Mouse (Mus musculus) embryonic facial prominence, embryonic 14.5 days (tissue): ENCODE measurements around the gene Perm1. TPM values are rescaled to one million over a fixed set of nuclear protein-coding genes. Genes with fewer than 3 reads are reported as not detected.

Source experiments
- ATAC-seq: fragments of 200-750 bp; cut with Nextera tagmentation; 2 replicates; pipeline ENCODE4 v1.8.0; 2017; ENCODE audit warnings: low read depth, moderate number of reproducible peaks, moderate TSS enrichment
- DNase-seq: peaks from one replicate; pipeline ENCODE4 v3.0.0-alpha.2; 2015; ENCODE audit warnings: low spot score
- H3K27ac ChIP-seq: fragments of 300-500 bp; sonication (generic); replicated peaks from 2 replicates; pipeline ENCODE4 v1.5.1; 2014; ENCODE audit warnings: low read depth, mild to moderate bottlenecking, low read length, moderate library complexity
- H3K27me3 ChIP-seq: fragments of 300-500 bp; sonication (generic); replicated peaks from 2 replicates; pipeline ENCODE4 v1.6.1; 2014; ENCODE audit warnings: low read length; ENCODE audit not compliant: control insufficient read depth, insufficient read depth
- H3K36me3 ChIP-seq: fragments of 300-500 bp; sonication (generic); 2 replicates; pipeline ENCODE4 v1.6.1; 2014; ENCODE audit warnings: low read length, mixed read lengths; ENCODE audit not compliant: control insufficient read depth, insufficient read depth
- H3K4me1 ChIP-seq: fragments of 300-500 bp; sonication (generic); 2 replicates; pipeline ENCODE4 v1.6.1; 2014; ENCODE audit warnings: antibody characterized with exemption, low read length; ENCODE audit not compliant: control insufficient read depth, insufficient read depth
- H3K4me2 ChIP-seq: fragments of 300-500 bp; sonication (generic); 2 replicates; pipeline ENCODE4 v1.6.1; 2014; ENCODE audit warnings: low read depth, mild to moderate bottlenecking, low read length, moderate library complexity, mixed read lengths
- H3K4me3 ChIP-seq: fragments of 300-500 bp; sonication (generic); 2 replicates; pipeline ENCODE4 v1.5.1; 2014; ENCODE audit warnings: low read depth, mild to moderate bottlenecking, low read length
- H3K9ac ChIP-seq: fragments of 300-500 bp; sonication (generic); 2 replicates; pipeline ENCODE4 v1.6.1; 2014; ENCODE audit warnings: low read depth, mild to moderate bottlenecking, low read length, moderate library complexity, mixed read lengths
- H3K9me3 ChIP-seq: fragments of 300-500 bp; sonication (generic); 2 replicates; pipeline ENCODE4 v1.6.1; 2016; ENCODE audit warnings: low read length; ENCODE audit not compliant: control insufficient read depth
- WGBS: fragments of 180-500 bp; shearing (Covaris S2); extraction: QIAGEN DNeasy Blood & Tissue Kit; methylation state at CpG from one replicate; pipeline ENCODE4 v1.1.7; 2014; 5-methylcytosine and 5-hydroxymethylcytosine counted together
- polyA plus RNA-seq: library from polyadenylated mRNA; unstranded; fragments of >200 nt; fragmentation: Nextera tagmentation; extraction: Ambion mirVana; gene quantifications from 2 replicates; pipeline ENCODE4 v1.2.1, GENCODE M21; 2014

Perm1 gene
- polyA plus RNA-seq, 1 experiment from 2014 or later = 2.2 TPM

- Histone ChIP-seq H3K9me3 (no peaks in the 10 kb centered on the region), H3K4me2 (no peak overlapping the region), H3K9ac (no peak overlapping the region), H3K4me3 (no peak overlapping the region), H3K36me3 (peaks cover 46% of the 10 kb centered on the region), H3K27ac (no peak overlapping the region), H3K4me1 (no peaks in the 10 kb centered on the region), H3K27me3 (peaks cover 12% of the 10 kb centered on the region)
- no peak for ATAC-seq
- 66% methylated on average over 11 of the region's 11 CpGs for WGBS
- DNase-seq = no peak
These were observed 33.9 kb downstream of the Perm1 start for GRCm38 (mm10) chr4:156249567-156249966.

GRCm38 (mm10) chr4:156251081-156251480, 35.4 kb downstream of the Perm1 start:
- H3K4me1 ChIP-seq = no peaks in the 10 kb centered on the region
- no peak; the same call in 1 of the 2 replicates for ATAC-seq
- 67% methylated on average over 8 of the region's 8 CpGs for WGBS
- DNase-seq = no peak
- no peak overlapping the region for H3K4me3 ChIP-seq
- no peak overlapping the region for H3K4me2 ChIP-seq
- no peak overlapping the region for H3K9ac ChIP-seq
- H3K9me3 ChIP-seq = no peaks in the 10 kb centered on the region
- H3K27ac ChIP-seq = no peak overlapping the region
- peaks cover 32% of the 10 kb centered on the region for H3K36me3 ChIP-seq
- peaks cover 24% of the 10 kb centered on the region for H3K27me3 ChIP-seq

DNA sequence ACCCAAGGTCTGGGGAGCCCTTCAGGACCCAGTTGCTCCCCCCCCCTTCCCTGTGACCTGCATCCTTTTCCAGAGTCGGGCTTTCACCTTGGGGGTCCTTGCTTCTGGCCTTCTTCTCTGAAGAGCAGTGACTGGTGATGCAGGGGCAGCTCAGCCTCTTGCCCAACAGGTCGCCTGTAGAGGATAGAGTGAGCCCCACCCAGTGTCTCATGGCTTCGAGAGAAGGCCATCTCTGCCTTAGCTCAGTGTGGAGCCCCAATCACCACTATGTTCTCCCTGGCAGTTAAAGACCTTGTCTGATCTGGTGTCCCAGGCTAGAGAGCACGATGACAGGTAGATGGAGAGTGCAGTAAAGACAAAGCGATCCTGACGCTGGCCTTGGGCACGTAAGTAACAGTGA, 36.5 kb downstream of the Perm1 start:
- 32% methylated on average over 6 of the region's 7 CpGs for WGBS
- H3K4me2 ChIP-seq = no peak overlapping the region
- no peaks in the 10 kb centered on the region for H3K4me1 ChIP-seq
- no peak for DNase-seq
- no peak for ATAC-seq
- H3K4me3 ChIP-seq = no peak overlapping the region
- H3K9me3 ChIP-seq = no peaks in the 10 kb centered on the region
- no peak overlapping the region for H3K27ac ChIP-seq
- H3K27me3 ChIP-seq = peaks cover 24% of the 10 kb centered on the region
- H3K36me3 ChIP-seq = peaks cover 22% of the 10 kb centered on the region
- no peak overlapping the region for H3K9ac ChIP-seq

GRCm38 (mm10) chr4:156252619-156253018, 37.0 kb downstream of the Perm1 start:
- no peak overlapping the region for H3K27ac ChIP-seq
- peaks cover 24% of the 10 kb centered on the region for H3K27me3 ChIP-seq
- DNase-seq (no peak), ATAC-seq (no peak)
- H3K4me2 ChIP-seq = no peak overlapping the region
- no peaks in the 10 kb centered on the region for H3K4me1 ChIP-seq
- H3K9me3 ChIP-seq = no peaks in the 10 kb centered on the region
- WGBS = 41% methylated on average over 3 of the region's 3 CpGs
- H3K36me3 ChIP-seq = peaks cover 17% of the 10 kb centered on the region
- no peak overlapping the region for H3K9ac ChIP-seq
- no peak overlapping the region for H3K4me3 ChIP-seq

DNA sequence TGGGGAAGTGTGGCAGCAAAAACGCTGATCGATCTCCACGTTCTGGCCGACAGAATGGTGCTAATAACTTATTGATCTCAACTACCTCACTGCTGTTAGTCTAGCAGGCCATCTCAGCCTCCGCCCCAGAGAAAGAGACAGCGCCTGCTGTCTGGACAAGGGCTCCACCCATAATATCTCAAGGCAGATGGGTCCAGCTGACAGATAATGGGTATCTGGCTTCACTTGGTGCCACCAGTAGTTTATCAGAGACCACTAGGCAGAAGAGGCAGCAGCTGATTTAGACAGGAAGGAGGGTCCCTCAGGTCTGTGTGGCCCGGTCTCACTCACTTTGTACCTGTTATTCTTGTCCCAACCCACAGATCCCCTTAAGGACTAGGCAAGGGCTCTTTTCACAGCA, 37.4 kb downstream of the Perm1 start:
- no peaks in the 10 kb centered on the region for H3K4me1 ChIP-seq
- no peak overlapping the region for H3K4me2 ChIP-seq
- no peak overlapping the region for H3K27ac ChIP-seq
- no peak for ATAC-seq
- peaks cover 24% of the 10 kb centered on the region for H3K27me3 ChIP-seq
- H3K9ac ChIP-seq = no peak overlapping the region
- H3K36me3 ChIP-seq = peaks cover 13% of the 10 kb centered on the region; the same call in 1 of the 2 replicates
- DNase-seq = no peak
- H3K4me3 ChIP-seq = no peak overlapping the region
- WGBS = 44% methylated on average over 7 of the region's 7 CpGs
- H3K9me3 ChIP-seq = no peaks in the 10 kb centered on the region

- Histone ChIP-seq H3K9ac (no peak overlapping the region; the same call in 1 of the 2 replicates), H3K27ac (no peak overlapping the region), H3K27me3 (peaks cover 24% of the 10 kb centered on the region), H3K4me2 (peak overlapping the region; percentile 36; the same call in 1 of the 2 replicates), H3K4me3 (peak overlapping the region; percentile 15; the same call in 1 of the 2 replicates), H3K4me1 (no peaks in the 10 kb centered on the region), H3K36me3 (no peaks in the 10 kb centered on the region), H3K9me3 (no peaks in the 10 kb centered on the region)
- ATAC-seq (peak; percentile 27; the same call in 1 of the 2 replicates), DNase-seq (no peak)
- 1% methylated on average over 27 of the region's 30 CpGs for WGBS
These were observed 38.9 kb downstream of the Perm1 start for GRCm38 (mm10) chr4:156254361-156255077.

DNA sequence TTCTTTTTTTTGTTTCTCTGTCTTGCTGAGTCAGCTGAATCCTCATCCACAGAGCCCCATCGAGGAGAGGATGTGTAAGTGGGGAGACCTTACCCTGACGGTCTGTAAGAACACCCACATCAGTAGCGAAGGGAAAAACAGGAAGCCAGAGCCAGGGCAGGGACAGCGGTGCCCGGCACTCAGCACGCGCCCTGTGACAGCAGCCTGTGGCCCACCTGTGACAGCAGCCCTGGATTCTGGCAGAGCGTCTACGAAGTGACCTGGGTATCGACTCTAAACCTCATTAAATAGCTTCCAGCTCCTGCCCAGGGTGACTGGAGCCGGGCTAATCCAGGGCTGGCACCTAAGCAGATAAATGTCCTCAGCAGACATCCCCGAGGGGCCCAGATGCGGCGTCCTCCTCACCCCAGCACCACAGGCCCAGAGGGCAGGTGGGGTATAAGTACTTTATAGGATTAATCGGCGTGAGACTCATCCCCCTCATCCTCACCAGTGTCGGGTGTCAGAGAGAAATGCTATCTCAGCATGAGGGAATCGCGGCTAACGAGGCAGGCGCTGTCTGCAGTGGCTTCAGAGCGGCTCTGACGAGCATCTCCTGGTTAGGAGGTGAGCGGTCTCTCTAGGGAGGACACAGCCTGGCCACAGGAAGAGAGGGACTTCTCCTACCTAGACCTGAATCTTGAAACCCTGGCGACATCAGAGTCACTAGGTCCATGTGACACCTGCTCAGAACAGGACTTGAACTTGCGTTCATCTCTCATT, 39.6 kb downstream of the Perm1 start, which contains the start of gene Samd11:
Gene Samd11 (minus strand): TSS at position 580 of the 762 bp plus-strand sequence.
- 4% methylated on average over 26 of the region's 26 CpGs for WGBS
- no peak within 1 kb of the TSS; the same call in 1 of the 2 replicates for H3K9ac ChIP-seq

More for the DNA sequence above, 39.6 kb downstream of the Perm1 start, which contains the start of gene Samd11:
- DNase-seq = no peak
- peak; percentile 28; the same call in 1 of the 2 replicates for ATAC-seq
- Histone ChIP-seq H3K27ac (no peak within 1 kb of the TSS), H3K4me3 (peak within 1 kb of the TSS; percentile 15; the same call in 1 of the 2 replicates), H3K27me3 (peaks cover 24% of the 10 kb centered on the region), H3K4me2 (peak within 1 kb of the TSS; percentile 36; the same call in 1 of the 2 replicates), H3K4me1 (no peaks in the 10 kb centered on the region), H3K36me3 (no peaks in the 10 kb centered on the region), H3K9me3 (no peaks in the 10 kb centered on the region)
